Mouse (Mus musculus): ENCODE data around the gene Casp8.
"Not testable (repeated sequence)": the region's sequence is repeated elsewhere in the genome, so short reads cannot be mapped to it uniquely, and the experiment has no call there.

The Casp8 gene

GRCm38 (mm10) chr1:58801558-58802285, 6.5 kb downstream of the Casp8 start:
- DNase-seq, result no peak

GRCm38 (mm10) chr1:58802322-58803273, 7.4 kb downstream of the Casp8 start:
- peak; percentile 65 to 75 for DNase-seq

- DNase-seq, result no peak
Measured at GRCm38 (mm10) chr1:58803531-58803930, 8.4 kb downstream of the Casp8 start.

GRCm38 (mm10) chr1:58806651-58807050, 11.5 kb downstream of the Casp8 start:
- no peak for DNase-seq

- DNase-seq, result no peak
Measured at GRCm38 (mm10) chr1:58826319-58826718, 31.1 kb downstream of the Casp8 start.

- no peak for DNase-seq
Measured at GRCm38 (mm10) chr1:58830741-58831140, 35.6 kb downstream of the Casp8 start.

- DNase-seq, result no peak
Measured at GRCm38 (mm10) chr1:58832198-58832597, 37.0 kb downstream of the Casp8 start.

GRCm38 (mm10) chr1:58856811-58857210, 61.6 kb downstream of the Casp8 start:
- not testable (repeated sequence) for DNase-seq

- DNase-seq, result not testable (repeated sequence)
Measured at GRCm38 (mm10) chr1:58859131-58859530, 64.0 kb downstream of the Casp8 start.

GRCm38 (mm10) chr1:58859738-58860365, 64.7 kb downstream of the Casp8 start:
- DNase-seq, result peak in 1 of 2 experiments; percentile 32

GRCm38 (mm10) chr1:58860586-58860985, 65.4 kb downstream of the Casp8 start:
- DNase-seq, result not testable (repeated sequence)

GRCm38 (mm10) chr1:58876500-58876899, 81.3 kb downstream of the Casp8 start:
- not testable (repeated sequence) for DNase-seq

- not testable (repeated sequence) for DNase-seq
Measured at GRCm38 (mm10) chr1:58879291-58879690, 84.1 kb downstream of the Casp8 start.

GRCm38 (mm10) chr1:58883279-58883678, 88.1 kb downstream of the Casp8 start:
- not testable (repeated sequence) for DNase-seq

- no peak for DNase-seq
Measured at GRCm38 (mm10) chr1:58885646-58886045, 90.5 kb downstream of the Casp8 start.

- DNase-seq, result no peak
Measured at GRCm38 (mm10) chr1:58889826-58890546, 94.8 kb downstream of the Casp8 start.

GRCm38 (mm10) chr1:58890697-58891290, 95.6 kb downstream of the Casp8 start:
- DNase-seq, result not testable (repeated sequence)

GRCm38 (mm10) chr1:58891481-58892170, 96.5 kb downstream of the Casp8 start:
- DNase-seq, result not testable (repeated sequence)

- DNase-seq, result not testable (repeated sequence)
Measured at GRCm38 (mm10) chr1:58892386-58892785, 97.2 kb downstream of the Casp8 start.
